Mouse (Mus musculus): ENCODE results near the gene 4632433K11Rik. TPM values are rescaled to one million over a fixed set of nuclear protein-coding genes. Genes with fewer than 3 reads are reported as not detected.
A peak's percentile ranks its signal among the peaks of the same experiment; 100 is the strongest.
"Not testable (repeated sequence)": the region's sequence is repeated elsewhere in the genome, so short reads cannot be mapped to it uniquely, and the experiment has no call there.

The 4632433K11Rik gene
- total RNA-seq, 2 experiments from 2014 or later = not detected

DNA sequence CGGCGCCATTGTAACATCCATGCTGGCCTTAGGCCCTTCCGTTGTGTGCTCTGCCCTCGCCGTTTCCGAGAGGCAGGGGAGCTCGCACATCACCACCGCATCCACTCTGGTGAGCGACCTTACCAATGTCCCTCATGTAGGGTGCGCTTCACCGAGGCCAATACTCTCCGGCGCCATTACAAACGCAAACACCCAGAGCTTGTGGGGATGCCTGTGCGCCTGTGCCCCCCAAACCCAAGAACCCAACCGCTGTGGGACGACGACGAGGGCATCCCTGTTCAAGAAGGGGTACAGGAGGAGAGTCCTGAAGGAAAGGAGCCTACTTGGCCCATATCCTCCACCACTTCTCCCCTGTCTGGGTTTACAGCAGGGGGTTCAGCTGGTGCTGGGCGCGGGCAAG is 16.0 kb upstream of the 4632433K11Rik start:
- ATAC-seq (replicated peaks; ENCODE audit: low FRiP score, poor library complexity, severe bottlenecking) = no peak

DNA sequence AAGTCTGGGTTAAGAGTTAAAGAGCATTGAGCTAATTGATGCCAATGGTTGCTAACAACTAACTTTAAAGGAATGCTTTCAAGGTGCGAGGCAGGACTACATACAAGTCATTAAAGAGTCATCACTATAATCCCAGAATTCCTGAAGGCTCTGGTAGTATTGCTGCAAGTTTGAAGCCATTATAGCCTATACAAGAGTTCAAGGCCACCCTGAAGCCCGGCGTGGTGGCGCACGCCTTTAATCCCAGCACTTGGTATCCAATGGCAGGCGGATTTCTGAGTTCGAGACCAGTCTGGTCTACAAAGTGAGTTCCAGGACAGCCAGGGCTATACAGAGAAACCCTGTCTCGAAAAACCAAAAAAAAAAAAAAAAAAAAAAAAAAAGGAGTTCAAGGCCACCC is 14.3 kb upstream of the 4632433K11Rik start:
- ATAC-seq (replicated peaks; ENCODE audit: low FRiP score, poor library complexity, severe bottlenecking) = not testable (repeated sequence)

DNA sequence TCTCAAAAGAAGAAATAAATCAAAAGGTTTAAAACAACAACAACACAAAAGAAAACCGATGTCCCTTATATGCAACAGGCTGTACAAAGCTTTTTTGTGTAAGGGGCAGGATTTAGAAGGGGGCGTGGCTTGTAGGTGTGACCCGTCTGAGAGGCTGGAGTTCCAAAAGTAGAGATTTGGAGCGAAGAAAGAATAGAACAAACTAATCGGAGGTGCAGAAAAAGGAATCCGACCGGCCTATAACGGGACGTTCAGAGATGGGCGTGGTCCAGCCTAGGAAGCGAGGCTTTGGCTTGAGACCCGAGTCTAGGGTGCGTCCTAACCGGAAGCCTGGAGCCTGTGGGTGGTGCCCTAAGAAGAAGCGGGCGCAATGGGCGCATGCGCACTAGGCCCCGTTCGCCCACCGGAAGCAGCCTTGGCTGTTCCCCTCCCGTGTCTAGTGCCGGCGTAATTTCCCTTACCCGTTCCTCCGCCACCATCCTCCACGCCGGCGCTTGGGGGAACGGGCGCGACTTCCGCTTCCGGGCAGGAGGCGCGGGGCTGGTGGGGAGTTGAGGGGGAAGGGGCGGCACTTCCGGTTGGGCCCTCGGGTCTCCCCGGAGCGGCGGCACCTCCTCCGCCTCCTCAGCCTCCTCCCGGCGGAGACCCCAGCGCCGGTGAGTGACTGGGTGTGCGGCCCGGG is 13.8 kb upstream of the 4632433K11Rik start, which contains the start of the genes Zfp865 and Ccdc106:
TSS of gene Zfp865 (plus strand) at position 377 of the 682 bp plus-strand sequence.
TSS of gene Ccdc106 (plus strand) at position 554 of the 682 bp plus-strand sequence.
- peak; percentile 93 for ATAC-seq (replicated peaks; ENCODE audit: low FRiP score, poor library complexity, severe bottlenecking)

DNA sequence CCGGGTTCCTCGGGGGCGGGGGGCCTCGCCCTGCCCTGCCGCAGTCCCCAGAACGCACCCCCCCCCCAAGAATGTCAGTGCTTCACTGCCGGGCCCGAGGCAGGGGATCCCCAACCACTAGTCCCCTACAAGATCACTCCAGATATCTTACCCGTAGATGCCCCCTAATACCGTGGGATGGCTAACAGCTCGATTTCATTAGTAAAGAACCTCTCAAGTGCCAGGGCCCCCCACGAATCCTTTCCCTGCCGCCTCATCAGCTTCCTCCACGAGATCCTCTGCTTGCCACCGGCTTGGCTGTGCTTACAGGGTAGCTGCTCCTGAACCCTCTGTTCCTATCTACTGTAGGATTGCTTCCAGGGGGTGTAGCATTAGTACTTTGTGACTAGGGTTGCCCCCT is 13.2 kb upstream of the 4632433K11Rik start:
- no peak for ATAC-seq (replicated peaks; ENCODE audit: low FRiP score, poor library complexity, severe bottlenecking)

DNA sequence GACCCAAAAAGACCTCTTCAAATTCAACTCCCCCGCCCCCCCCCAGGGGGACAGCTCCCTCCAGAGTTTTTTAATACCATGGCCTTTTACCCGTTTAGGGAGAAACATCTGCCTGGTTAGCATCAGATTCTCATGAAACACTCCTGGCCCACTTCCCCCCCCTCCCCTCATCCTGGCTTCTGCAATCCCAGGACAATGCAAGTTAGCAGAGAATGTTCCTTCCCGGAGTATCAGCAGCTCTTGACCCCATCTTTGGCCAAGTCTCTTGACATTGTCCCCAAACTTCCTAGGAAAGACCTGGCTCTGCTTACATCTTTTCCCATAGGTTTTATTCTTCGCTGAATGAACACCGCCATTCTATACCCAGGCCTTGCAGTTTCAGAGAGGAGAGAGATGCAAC is 12.7 kb upstream of the 4632433K11Rik start:
- no peak for ATAC-seq (replicated peaks; ENCODE audit: low FRiP score, poor library complexity, severe bottlenecking)

DNA sequence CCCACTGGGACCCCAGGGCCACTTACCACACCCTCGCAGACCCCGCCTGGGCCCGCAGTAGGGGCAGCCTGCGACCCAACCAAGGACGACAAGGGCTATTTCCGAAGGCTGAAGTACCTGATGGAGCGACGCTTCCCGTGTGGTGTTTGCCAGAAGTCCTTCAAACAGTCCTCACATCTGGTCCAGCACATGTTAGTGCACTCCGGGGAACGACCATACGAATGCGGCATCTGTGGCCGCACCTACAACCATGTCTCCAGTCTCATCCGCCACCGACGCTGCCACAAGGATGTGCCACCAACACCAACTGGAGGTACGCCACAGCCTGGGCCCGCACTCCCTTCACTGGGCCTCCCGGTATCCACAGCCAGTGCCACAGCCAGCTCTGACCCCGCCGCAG is 4.4 kb upstream of the 4632433K11Rik start:
- ATAC-seq (replicated peaks; ENCODE audit: low FRiP score, poor library complexity, severe bottlenecking) = no peak

DNA sequence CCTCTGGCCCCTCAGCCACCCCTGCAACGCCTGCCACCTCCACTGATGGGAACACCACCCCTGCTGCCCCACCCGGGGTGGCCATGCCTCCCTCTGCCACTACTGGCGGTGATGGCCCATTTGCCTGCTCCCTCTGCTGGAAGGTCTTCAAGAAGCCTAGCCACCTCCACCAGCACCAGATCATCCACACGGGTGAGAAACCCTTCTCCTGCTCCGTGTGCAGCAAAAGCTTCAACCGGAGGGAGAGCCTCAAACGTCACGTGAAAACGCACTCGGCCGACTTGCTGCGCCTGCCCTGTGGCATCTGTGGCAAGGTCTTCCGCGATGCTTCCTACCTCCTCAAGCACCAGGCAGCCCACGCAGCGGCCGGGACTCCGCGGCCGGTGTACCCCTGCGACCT is 4.0 kb upstream of the 4632433K11Rik start:
- ATAC-seq (replicated peaks; ENCODE audit: low FRiP score, poor library complexity, severe bottlenecking) = no peak

DNA sequence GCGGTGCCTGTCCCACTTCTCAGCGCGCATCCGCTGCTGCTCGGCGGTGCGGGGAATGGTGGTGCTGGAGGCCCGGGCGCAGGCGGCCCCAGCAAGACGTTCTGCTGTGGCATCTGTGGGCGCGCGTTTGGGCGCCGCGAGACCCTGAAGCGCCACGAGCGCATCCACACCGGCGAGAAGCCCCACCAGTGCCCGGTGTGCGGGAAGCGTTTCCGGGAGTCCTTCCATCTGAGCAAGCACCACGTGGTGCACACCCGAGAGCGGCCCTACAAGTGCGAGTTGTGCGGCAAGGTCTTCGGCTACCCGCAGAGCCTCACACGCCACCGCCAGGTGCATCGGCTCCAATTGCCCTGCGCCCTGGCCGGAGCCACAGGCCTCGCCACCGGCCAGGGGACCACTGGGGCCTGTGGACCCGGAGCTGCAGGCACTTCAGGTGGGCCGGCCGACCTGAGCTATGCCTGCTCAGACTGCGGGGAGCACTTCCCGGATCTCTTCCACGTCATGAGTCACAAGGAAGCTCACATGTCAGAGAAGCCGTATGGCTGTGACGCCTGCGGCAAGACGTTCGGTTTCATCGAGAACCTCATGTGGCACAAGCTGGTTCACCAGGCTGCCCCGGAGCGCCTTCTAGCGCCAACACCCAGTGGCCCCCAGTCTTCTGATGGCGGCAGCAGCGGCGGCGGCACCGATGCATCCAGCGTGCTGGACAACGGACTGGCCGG is 3.2 kb upstream of the 4632433K11Rik start:
- ATAC-seq (replicated peaks; ENCODE audit: low FRiP score, poor library complexity, severe bottlenecking) = no peak

DNA sequence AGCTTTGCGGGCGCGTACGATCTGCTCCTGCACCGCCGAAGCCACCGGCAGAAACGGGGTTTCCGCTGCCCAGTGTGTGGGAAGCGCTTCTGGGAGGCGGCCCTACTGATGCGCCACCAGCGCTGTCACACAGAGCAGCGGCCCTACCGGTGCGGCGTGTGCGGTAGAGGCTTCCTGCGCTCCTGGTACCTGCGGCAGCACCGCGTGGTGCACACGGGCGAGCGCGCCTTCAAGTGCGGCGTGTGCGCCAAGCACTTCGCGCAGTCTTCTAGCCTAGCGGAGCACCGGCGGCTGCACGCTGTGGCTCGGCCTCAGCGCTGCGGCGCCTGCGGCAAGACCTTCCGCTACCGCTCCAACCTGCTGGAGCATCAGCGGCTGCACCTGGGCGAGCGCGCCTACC is 2.4 kb upstream of the 4632433K11Rik start:
- ATAC-seq (replicated peaks; ENCODE audit: low FRiP score, poor library complexity, severe bottlenecking) = no peak

DNA sequence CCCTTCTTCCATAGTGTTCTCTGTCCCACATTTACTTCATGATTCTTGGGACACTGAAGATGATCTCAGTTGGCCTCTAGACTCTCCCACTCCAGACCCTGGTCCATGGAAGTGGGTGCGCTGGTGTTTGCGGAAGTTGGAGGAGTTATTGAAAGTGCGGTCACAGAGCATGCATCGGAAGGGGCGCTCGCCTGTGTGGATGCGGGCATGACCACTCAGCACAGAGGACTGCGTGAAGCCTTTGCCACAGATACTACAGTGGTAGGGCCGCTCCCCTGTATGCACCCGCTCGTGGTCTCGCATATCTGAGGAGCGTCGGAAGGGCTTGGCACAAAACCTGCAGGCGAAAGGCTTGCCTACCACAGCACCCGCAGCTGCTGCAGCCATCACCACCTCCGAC is 1.7 kb downstream of the 4632433K11Rik start:
- no peak for ATAC-seq (replicated peaks; ENCODE audit: low FRiP score, poor library complexity, severe bottlenecking)

DNA sequence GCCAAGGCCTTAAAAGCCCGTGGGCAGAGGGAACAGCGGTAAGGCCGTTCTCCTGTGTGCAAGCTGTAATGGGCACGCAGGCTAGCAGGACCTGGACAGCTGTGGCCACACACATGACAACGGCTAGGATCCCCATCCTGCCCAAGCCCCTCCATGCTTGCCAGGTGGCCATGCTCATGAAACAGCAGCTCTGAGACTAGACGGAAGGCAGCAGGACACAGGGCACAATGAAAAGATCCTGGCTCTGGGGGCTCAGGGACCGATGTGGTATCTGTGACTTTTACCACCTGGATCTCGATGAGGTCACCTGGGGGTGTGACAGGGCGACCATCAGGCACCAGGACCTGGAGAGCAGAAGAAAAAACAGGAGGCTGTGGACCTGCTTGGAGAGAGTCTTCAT is 2.2 kb downstream of the 4632433K11Rik start:
- no peak for ATAC-seq (replicated peaks; ENCODE audit: low FRiP score, poor library complexity, severe bottlenecking)

DNA sequence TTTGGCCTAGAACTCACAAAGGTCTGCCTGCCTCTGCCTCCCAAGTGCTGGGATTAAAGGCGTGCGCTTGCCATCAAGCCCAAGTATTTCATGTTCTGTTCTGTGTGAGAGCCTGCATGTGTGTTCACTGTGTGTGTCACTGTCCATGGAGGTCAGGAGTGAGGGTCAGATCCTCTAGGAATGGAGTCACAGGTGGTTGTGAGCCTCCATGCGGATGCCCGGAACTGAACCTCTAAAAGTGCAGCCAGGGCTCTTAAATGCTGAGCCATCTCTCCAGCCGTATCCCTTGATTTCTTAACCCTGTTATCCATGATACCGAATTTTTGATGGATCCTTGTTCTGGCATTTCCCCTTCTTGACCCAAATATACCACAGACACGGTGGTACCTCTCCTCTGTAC is 3.1 kb downstream of the 4632433K11Rik start:
- ATAC-seq (replicated peaks; ENCODE audit: low FRiP score, poor library complexity, severe bottlenecking) = no peak

DNA sequence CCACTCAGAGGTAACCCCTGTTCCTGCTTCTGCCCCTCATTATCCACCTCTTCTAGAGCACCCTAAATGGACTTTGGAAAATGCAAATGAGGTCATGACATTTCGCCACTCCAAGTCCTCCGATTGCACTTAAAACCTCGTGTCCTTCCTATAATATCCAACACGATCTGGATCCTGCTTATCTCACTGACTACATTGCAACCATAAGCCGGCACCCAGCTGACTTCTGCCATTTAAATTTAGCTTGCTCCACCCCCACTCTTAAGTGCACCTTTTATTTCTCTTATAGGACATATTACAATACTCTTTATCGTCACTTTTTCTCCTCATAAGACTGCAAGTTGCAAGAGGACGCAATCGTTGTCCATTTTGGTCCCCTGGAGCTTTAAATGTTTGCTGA is 3.5 kb downstream of the 4632433K11Rik start:
- no peak for ATAC-seq (replicated peaks; ENCODE audit: low FRiP score, poor library complexity, severe bottlenecking)

DNA sequence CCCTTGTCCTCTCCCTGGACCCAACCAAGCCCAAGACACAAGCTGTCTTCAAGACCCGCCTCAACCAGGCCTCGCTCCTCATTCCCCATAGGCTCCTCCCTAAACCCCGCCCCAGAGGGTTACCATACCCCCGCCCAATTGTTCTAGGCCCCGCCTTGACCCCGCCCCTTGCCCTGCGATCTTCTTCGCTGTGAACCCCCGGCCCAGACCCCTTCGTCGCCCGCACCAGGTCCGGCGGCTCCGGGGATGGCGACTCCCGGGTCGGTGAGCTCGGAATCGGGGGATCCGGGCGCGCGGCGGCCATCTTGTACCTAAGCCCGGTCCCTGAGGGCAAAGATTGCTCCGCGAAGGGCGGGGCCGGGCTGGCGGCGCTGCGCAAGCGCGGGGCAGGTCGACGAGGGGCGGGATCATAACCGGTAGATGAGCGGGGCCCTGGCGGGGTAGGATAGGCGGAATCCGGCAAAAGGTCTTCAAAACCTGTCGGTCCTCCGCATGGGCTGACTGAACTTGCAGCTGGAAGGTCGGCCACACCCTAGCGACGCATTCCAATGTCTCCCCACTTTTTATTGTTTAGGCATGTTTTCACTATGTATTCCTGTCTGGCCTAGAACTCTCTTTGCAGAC is 4.3 kb downstream of the 4632433K11Rik start, which contains the start of gene Zfp784:
TSS of gene Zfp784 (minus strand) at position 338 of the 624 bp plus-strand sequence.
- ATAC-seq (replicated peaks; ENCODE audit: low FRiP score, poor library complexity, severe bottlenecking) = peak; percentile 95

DNA sequence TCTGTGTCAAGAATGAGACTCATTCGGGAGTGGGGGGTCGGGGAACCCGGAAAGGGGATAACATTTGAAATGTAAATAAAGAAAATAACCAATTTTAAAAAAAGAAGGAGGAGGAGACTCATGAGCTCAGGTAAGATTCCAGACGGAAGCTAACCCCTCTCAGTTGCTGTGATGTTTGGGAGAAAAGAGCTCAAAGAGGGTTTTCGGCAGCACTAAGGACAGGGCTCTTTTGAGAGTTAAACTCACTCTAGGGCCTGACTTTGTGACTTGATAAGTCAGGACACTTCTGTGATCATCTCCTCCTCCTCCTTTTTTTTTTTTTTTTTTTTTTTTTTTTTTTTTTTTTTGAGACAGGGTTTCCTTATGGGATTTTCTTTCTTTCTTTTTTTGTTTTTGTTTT is 5.0 kb downstream of the 4632433K11Rik start:
- no peak for ATAC-seq (replicated peaks; ENCODE audit: low FRiP score, poor library complexity, severe bottlenecking)

DNA sequence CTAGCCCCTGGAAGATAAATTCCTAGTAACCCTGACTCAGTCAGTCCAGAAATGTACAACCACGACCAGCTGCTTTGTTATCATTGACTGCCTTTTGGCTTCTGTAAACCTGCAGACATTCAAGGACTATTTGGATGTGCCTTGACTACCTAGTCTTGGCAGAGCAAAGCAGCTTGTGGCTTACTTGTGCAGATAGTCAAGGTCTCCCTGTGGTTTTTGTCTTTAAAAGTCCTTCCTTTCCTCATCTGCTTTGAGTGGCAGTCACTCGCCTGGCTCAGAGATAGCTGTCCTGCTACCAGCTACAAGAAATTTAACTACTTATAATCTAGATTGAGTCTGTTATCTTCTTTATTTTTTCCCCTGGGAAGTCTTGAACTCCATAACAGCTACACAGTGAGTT is 11.1 kb downstream of the 4632433K11Rik start:
- no peak for ATAC-seq (replicated peaks; ENCODE audit: low FRiP score, poor library complexity, severe bottlenecking)

DNA sequence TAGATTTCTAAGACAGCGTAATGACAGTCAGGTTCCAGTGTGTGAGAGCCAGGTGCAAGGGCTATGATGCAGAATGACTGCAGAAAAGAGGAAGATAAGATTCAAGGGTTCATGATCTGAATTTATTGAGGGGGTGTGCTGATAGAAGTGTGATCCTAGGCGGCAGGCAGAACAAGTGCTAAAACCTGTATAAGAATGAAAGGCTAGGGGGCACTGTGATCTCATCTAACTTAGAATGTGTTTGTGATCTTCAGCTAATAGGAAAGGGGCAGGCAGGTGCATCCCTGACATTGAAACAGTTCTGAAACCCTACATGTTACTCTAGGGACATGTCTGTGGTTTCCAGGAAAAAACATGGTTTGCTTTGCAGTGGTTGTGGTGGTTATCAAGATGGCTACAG is 12.2 kb downstream of the 4632433K11Rik start:
- ATAC-seq (replicated peaks; ENCODE audit: low FRiP score, poor library complexity, severe bottlenecking) = no peak

DNA sequence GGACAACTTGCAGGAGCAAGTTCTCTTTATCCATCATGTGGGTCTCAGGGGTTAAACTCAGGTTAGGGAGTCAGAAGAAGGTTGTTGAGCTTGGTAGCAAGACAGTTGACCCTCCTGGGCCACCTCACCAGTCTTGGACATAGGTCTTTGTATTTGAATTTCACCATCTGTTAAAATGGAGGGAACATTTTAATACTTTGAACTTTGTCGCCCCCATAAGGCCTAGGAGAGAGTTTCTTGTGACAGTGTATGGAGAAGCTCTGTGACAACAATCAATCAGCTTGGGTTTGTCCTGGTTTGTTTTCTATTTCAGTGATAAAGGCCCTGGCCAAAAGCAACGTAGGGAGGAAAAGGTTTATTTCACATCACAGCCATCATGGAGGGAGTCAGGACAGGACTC is 13.4 kb downstream of the 4632433K11Rik start:
- peak; percentile 59 for ATAC-seq (replicated peaks; ENCODE audit: low FRiP score, poor library complexity, severe bottlenecking)

DNA sequence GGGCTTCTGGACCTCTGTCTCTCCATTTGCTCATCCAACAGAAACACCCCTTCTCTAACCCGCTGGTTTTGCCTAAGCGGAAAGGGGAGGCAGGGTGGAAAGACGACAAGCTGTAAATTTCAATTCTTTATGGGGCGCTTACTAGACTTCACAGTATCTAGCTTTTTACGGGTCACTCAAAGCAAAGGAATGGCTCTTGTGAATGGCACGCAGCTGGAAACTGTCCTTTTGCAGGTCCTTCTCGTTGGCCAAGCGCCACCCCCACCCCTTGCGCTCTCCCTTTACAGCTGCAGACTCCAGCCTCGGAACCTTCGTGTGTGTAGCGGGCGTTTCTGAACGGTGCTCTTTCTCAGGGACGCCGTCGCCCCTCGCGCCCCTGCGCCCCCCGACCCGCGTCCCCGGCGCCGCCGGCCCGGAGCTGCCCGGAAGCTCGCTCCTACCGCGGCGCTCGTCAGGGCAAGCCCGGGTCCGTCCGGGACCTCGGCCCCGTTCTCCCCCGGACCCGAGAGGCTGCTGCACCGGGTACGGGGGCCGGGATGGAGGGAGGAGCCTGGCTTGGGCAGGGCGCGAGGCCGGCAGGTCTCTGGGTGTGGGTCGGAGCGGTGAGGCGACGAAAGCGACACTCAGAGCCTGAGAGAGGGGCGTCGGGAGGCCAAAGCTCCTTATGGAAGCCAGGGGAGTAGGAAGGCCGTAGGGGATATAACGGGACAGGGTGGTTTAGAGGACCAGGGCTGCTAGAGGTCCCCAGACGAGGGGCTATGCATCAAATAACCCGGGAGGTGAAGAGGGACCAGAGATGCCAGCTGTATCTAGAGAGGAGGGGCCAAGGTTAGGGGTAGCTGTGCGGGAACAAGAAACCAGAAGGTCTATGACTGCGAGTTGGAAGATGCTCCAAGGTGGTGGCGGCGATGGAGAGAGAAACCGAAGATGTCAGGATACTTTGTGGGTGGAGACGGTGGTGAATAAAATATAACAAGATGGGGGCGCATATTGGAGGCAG is 17.6 kb downstream of the 4632433K11Rik start, which contains the start of gene Zfp580:
TSS of gene Zfp580 (plus strand) at position 346 of the 1,000 bp plus-strand sequence.
- ATAC-seq (replicated peaks; ENCODE audit: low FRiP score, poor library complexity, severe bottlenecking) = no peak

DNA sequence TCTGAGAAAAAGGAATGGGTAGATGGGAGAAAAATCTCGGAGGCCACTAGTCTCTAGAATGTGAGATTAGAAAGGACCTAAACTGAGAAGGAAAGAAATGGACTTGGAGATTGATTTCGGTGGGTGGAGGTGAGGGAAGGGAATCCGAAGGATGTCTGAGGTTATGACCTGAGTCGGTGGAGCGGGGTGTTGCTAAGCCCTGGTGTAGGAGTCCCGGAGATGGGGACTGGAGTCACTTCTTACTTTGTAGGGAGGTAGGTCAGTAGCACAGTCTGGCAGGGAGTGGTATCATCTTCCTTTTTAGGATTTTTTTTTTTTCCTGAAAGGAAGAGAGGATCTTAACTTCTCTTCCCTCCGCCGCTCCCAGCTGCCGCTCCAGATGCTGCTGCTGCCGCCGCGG is 18.5 kb downstream of the 4632433K11Rik start:
- ATAC-seq (replicated peaks; ENCODE audit: low FRiP score, poor library complexity, severe bottlenecking) = no peak
